Mouse (Mus musculus): ENCODE measurements around the gene Mafg. TPM values are rescaled to one million over a fixed set of nuclear protein-coding genes. Genes with fewer than 3 reads are reported as not detected.

Gene Mafg
- polyA plus RNA-seq, 1 experiment from 2014 or later, result 32.6 TPM

- Histone ChIP-seq H3K4me1 (replicated peaks; ENCODE audit: control insufficient read depth, insufficient read depth, low read length) (peaks cover 35% of the 10 kb centered on the region), H3K27ac (ENCODE audit: low read depth, low read length) (no peak overlapping the region), H3K9ac (ENCODE audit: low read depth, low read length) (no peak overlapping the region), H3K9me3 (ENCODE audit: control insufficient read depth, low read length) (no peaks in the 10 kb centered on the region), H3K4me3 (ENCODE audit: low read depth, low read length) (no peak overlapping the region), H3K4me2 (no peak overlapping the region), H3K36me3 (ENCODE audit: control insufficient read depth, insufficient read depth, low read length) (peaks cover 41% of the 10 kb centered on the region), H3K27me3 (replicated peaks; ENCODE audit: control insufficient read depth, insufficient read depth, low read length) (no peaks in the 10 kb centered on the region)
- no peak for DNase-seq (ENCODE audit: low spot score)
- ATAC-seq (replicated peaks; ENCODE audit: low FRiP score), result no peak
- WGBS, result 93% methylated on average over 14 of the region's 14 CpGs
Measured at GRCm38 (mm10) chr11:120620195-120620594, 13.2 kb downstream of the Mafg start.

GRCm38 (mm10) chr11:120618619-120619535 lies 14.5 kb downstream of the Mafg start:
- Histone ChIP-seq H3K4me3 (ENCODE audit: low read depth, low read length) (peak overlapping the region; percentile 2; the same call in 1 of the 2 replicates), H3K4me2 (peak overlapping the region; percentile 88), H3K4me1 (replicated peaks; ENCODE audit: control insufficient read depth, insufficient read depth, low read length) (peaks cover 29% of the 10 kb centered on the region), H3K27ac (ENCODE audit: low read depth, low read length) (peak overlapping the region; percentile 82), H3K36me3 (ENCODE audit: control insufficient read depth, insufficient read depth, low read length) (peaks cover 44% of the 10 kb centered on the region), H3K9me3 (ENCODE audit: control insufficient read depth, low read length) (no peaks in the 10 kb centered on the region), H3K9ac (ENCODE audit: low read depth, low read length) (no peak overlapping the region), H3K27me3 (replicated peaks; ENCODE audit: control insufficient read depth, insufficient read depth, low read length) (no peaks in the 10 kb centered on the region)
- ATAC-seq (replicated peaks; ENCODE audit: low FRiP score) (no peak), DNase-seq (ENCODE audit: low spot score) (no peak)
- WGBS, result 91% methylated on average over 25 of the region's 25 CpGs

GRCm38 (mm10) chr11:120617519-120618112 lies 15.8 kb downstream of the Mafg start, which contains the start of gene Pcyt2:
Pcyt2 (minus strand) TSS chr11:120617936.
- Histone ChIP-seq H3K9ac (ENCODE audit: low read depth, low read length) (peak within 1 kb of the TSS; percentile 86), H3K9me3 (ENCODE audit: control insufficient read depth, low read length) (no peaks in the 10 kb centered on the region), H3K27me3 (replicated peaks; ENCODE audit: control insufficient read depth, insufficient read depth, low read length) (no peaks in the 10 kb centered on the region), H3K36me3 (ENCODE audit: control insufficient read depth, insufficient read depth, low read length) (peaks cover 45% of the 10 kb centered on the region), H3K4me3 (ENCODE audit: low read depth, low read length) (peak within 1 kb of the TSS; percentile 74), H3K4me2 (peak within 1 kb of the TSS; percentile 88), H3K4me1 (replicated peaks; ENCODE audit: control insufficient read depth, insufficient read depth, low read length) (peaks cover 23% of the 10 kb centered on the region), H3K27ac (ENCODE audit: low read depth, low read length) (peak within 1 kb of the TSS; percentile 82)
- DNase-seq (ENCODE audit: low spot score) (peak; percentile 93), ATAC-seq (replicated peaks; ENCODE audit: low FRiP score) (peak; percentile 95)
- under 1% methylated on average over 56 of the region's 56 CpGs for WGBS

GRCm38 (mm10) chr11:120616617-120617294 lies 16.6 kb downstream of the Mafg start:
- ATAC-seq (replicated peaks; ENCODE audit: low FRiP score) (peak; percentile 9; the same call in 1 of the 2 replicates), DNase-seq (ENCODE audit: low spot score) (no peak)
- peak overlapping the region; percentile 74 for H3K4me3 ChIP-seq (ENCODE audit: low read depth, low read length)
- peaks cover 23% of the 10 kb centered on the region for H3K4me1 ChIP-seq (replicated peaks; ENCODE audit: control insufficient read depth, insufficient read depth, low read length)
- H3K36me3 ChIP-seq (ENCODE audit: control insufficient read depth, insufficient read depth, low read length), result peaks cover 50% of the 10 kb centered on the region
- 35% methylated on average over 4 of the region's 4 CpGs for WGBS
- H3K9ac ChIP-seq (ENCODE audit: low read depth, low read length), result peak overlapping the region; percentile 86
- H3K27ac ChIP-seq (ENCODE audit: low read depth, low read length), result peak overlapping the region; percentile 82
- H3K4me2 ChIP-seq, result peak overlapping the region; percentile 88
- H3K27me3 ChIP-seq (replicated peaks; ENCODE audit: control insufficient read depth, insufficient read depth, low read length), result no peaks in the 10 kb centered on the region
- no peaks in the 10 kb centered on the region for H3K9me3 ChIP-seq (ENCODE audit: control insufficient read depth, low read length)

GRCm38 (mm10) chr11:120615606-120616203 lies 17.7 kb downstream of the Mafg start:
- Histone ChIP-seq H3K27ac (ENCODE audit: low read depth, low read length) (no peak overlapping the region), H3K4me1 (replicated peaks; ENCODE audit: control insufficient read depth, insufficient read depth, low read length) (peaks cover 23% of the 10 kb centered on the region), H3K4me3 (ENCODE audit: low read depth, low read length) (0 out of 2 replicates have a peak overlapping the region, but pooled peaks have one; percentile 4), H3K27me3 (replicated peaks; ENCODE audit: control insufficient read depth, insufficient read depth, low read length) (no peaks in the 10 kb centered on the region), H3K36me3 (ENCODE audit: control insufficient read depth, insufficient read depth, low read length) (peaks cover 53% of the 10 kb centered on the region), H3K9me3 (ENCODE audit: control insufficient read depth, low read length) (no peaks in the 10 kb centered on the region), H3K4me2 (peak overlapping the region; percentile 88), H3K9ac (ENCODE audit: low read depth, low read length) (no peak overlapping the region; the same call in 1 of the 2 replicates)
- 91% methylated on average over 11 of the region's 11 CpGs for whole genome bisulfite sequencing
- DNase-seq (ENCODE audit: low spot score), result no peak
- no peak for ATAC-seq (replicated peaks; ENCODE audit: low FRiP score)

GRCm38 (mm10) chr11:120615167-120615566 lies 18.2 kb downstream of the Mafg start:
- Histone ChIP-seq H3K4me1 (replicated peaks; ENCODE audit: control insufficient read depth, insufficient read depth, low read length) (peaks cover 23% of the 10 kb centered on the region), H3K4me2 (no peak overlapping the region), H3K27me3 (replicated peaks; ENCODE audit: control insufficient read depth, insufficient read depth, low read length) (no peaks in the 10 kb centered on the region), H3K9ac (ENCODE audit: low read depth, low read length) (no peak overlapping the region), H3K4me3 (ENCODE audit: low read depth, low read length) (no peak overlapping the region), H3K36me3 (ENCODE audit: control insufficient read depth, insufficient read depth, low read length) (peaks cover 51% of the 10 kb centered on the region), H3K9me3 (ENCODE audit: control insufficient read depth, low read length) (no peaks in the 10 kb centered on the region), H3K27ac (ENCODE audit: low read depth, low read length) (no peak overlapping the region)
- no peak for ATAC-seq (replicated peaks; ENCODE audit: low FRiP score)
- WGBS, result 89% methylated on average over 6 of the region's 6 CpGs
- DNase-seq (ENCODE audit: low spot score), result no peak

GRCm38 (mm10) chr11:120613976-120614375 lies 19.4 kb downstream of the Mafg start:
- Histone ChIP-seq H3K36me3 (ENCODE audit: control insufficient read depth, insufficient read depth, low read length) (peaks cover 44% of the 10 kb centered on the region), H3K4me3 (ENCODE audit: low read depth, low read length) (no peak overlapping the region), H3K27me3 (replicated peaks; ENCODE audit: control insufficient read depth, insufficient read depth, low read length) (no peaks in the 10 kb centered on the region), H3K4me1 (replicated peaks; ENCODE audit: control insufficient read depth, insufficient read depth, low read length) (peaks cover 31% of the 10 kb centered on the region), H3K9ac (ENCODE audit: low read depth, low read length) (no peak overlapping the region), H3K27ac (ENCODE audit: low read depth, low read length) (no peak overlapping the region), H3K9me3 (ENCODE audit: control insufficient read depth, low read length) (no peaks in the 10 kb centered on the region), H3K4me2 (no peak overlapping the region)
- no peak for DNase-seq (ENCODE audit: low spot score)
- ATAC-seq (replicated peaks; ENCODE audit: low FRiP score), result no peak
- WGBS, result 86% methylated on average over 8 of the region's 8 CpGs

GRCm38 (mm10) chr11:120613481-120613972 lies 19.9 kb downstream of the Mafg start:
- peaks cover 33% of the 10 kb centered on the region for H3K4me1 ChIP-seq (replicated peaks; ENCODE audit: control insufficient read depth, insufficient read depth, low read length)

More at GRCm38 (mm10) chr11:120613481-120613972, 19.9 kb downstream of the Mafg start:
- Histone ChIP-seq H3K9me3 (ENCODE audit: control insufficient read depth, low read length) (no peaks in the 10 kb centered on the region), H3K27ac (ENCODE audit: low read depth, low read length) (no peak overlapping the region), H3K9ac (ENCODE audit: low read depth, low read length) (no peak overlapping the region), H3K36me3 (ENCODE audit: control insufficient read depth, insufficient read depth, low read length) (peaks cover 39% of the 10 kb centered on the region), H3K27me3 (replicated peaks; ENCODE audit: control insufficient read depth, insufficient read depth, low read length) (peaks cover 2% of the 10 kb centered on the region; the same call in 1 of the 2 replicates), H3K4me3 (ENCODE audit: low read depth, low read length) (no peak overlapping the region), H3K4me2 (no peak overlapping the region)
- ATAC-seq (replicated peaks; ENCODE audit: low FRiP score) (no peak), DNase-seq (ENCODE audit: low spot score) (no peak)
- 83% methylated on average over 10 of the region's 10 CpGs for WGBS
